Mouse (Mus musculus) kidney, postnatal 0 days (tissue): ENCODE results near the gene Rcbtb2. TPM values are rescaled to one million over a fixed set of nuclear protein-coding genes. Genes with fewer than 3 reads are reported as not detected.

Experiments used
- ATAC-seq: fragments of 200-750 bp; cut with Nextera tagmentation; replicated peaks from 2 replicates; pipeline ENCODE4 v1.8.0; 2017; ENCODE audit warnings: low read depth, moderate number of reproducible peaks, moderate TSS enrichment, moderate library complexity; ENCODE audit not compliant: low FRiP score
- DNase-seq: peaks from one replicate; pipeline ENCODE4 v3.0.0-alpha.2; 2016; ENCODE audit warnings: low spot score
- H3K27ac ChIP-seq: fragments of 300-500 bp; sonication (generic); 2 replicates; pipeline ENCODE4 v1.5.1; 2014; ENCODE audit warnings: mild to moderate bottlenecking
- H3K27me3 ChIP-seq: fragments of 300-500 bp; sonication (generic); 2 replicates; pipeline ENCODE4 v1.6.1; 2014; ENCODE audit warnings: low read length, mixed read lengths; ENCODE audit not compliant: insufficient read depth
- H3K36me3 ChIP-seq: fragments of 300-500 bp; sonication (generic); 2 replicates; pipeline ENCODE4 v1.6.1; 2014; ENCODE audit warnings: low read length, mixed read lengths; ENCODE audit not compliant: insufficient read depth
- H3K4me1 ChIP-seq: fragments of 300-500 bp; sonication (generic); replicated peaks from 2 replicates; pipeline ENCODE4 v1.6.1; 2014; ENCODE audit warnings: antibody characterized with exemption, low read length, mixed read lengths; ENCODE audit not compliant: insufficient read depth
- H3K4me2 ChIP-seq: fragments of 300-500 bp; sonication (generic); 2 replicates; pipeline ENCODE4 v1.6.1; 2014; ENCODE audit warnings: mild to moderate bottlenecking, low read length, moderate library complexity, mixed read lengths
- H3K4me3 ChIP-seq: fragments of 300-500 bp; sonication (generic); replicated peaks from 2 replicates; pipeline ENCODE4 v1.5.1; 2014; ENCODE audit warnings: low read depth, low read length
- H3K9ac ChIP-seq: fragments of 300-500 bp; sonication (generic); 2 replicates; pipeline ENCODE4 v1.6.1; 2014; ENCODE audit warnings: low read depth, low read length
- H3K9me3 ChIP-seq: fragments of 300-500 bp; sonication (generic); replicated peaks from 2 replicates; pipeline ENCODE4 v1.6.1; 2016; ENCODE audit warnings: low read length, inconsistent platforms, mixed read lengths
- CTCF ChIP-seq: IDR thresholded peaks from 2 replicates; pipeline ENCODE4 v1.5.1; 2016; ENCODE audit warnings: antibody characterized with exemption, low read depth, mild to moderate bottlenecking, moderate library complexity
- WGBS: fragments of 180-500 bp; shearing (Covaris S2); extraction: QIAGEN DNeasy Blood & Tissue Kit; methylation state at CpG from one replicate; pipeline ENCODE4 v1.1.7; 2014; 5-methylcytosine and 5-hydroxymethylcytosine counted together
- polyA plus RNA-seq: library from polyadenylated mRNA; unstranded; fragments of >200 nt; fragmentation: Nextera tagmentation; extraction: Ambion mirVana; gene quantifications from 2 replicates; pipeline ENCODE4 v1.2.1, GENCODE M21; 2015

Rcbtb2 gene
- polyA plus RNA-seq, 1 experiment from 2014 or later, result 87.4 TPM

- Histone ChIP-seq H3K4me1 (no peaks in the 10 kb centered on the region; the same call in 1 of the 2 replicates), H3K27ac (no peak overlapping the region), H3K36me3 (no peaks in the 10 kb centered on the region), H3K4me3 (no peak overlapping the region), H3K4me2 (no peak overlapping the region), H3K9ac (no peak overlapping the region), H3K9me3 (no peaks in the 10 kb centered on the region), H3K27me3 (no peaks in the 10 kb centered on the region)
- ATAC-seq, result no peak
- no peak for TF ChIP-seq CTCF
- WGBS, result 76% methylated on average over 14 of the region's 14 CpGs
- DNase-seq, result no peak
Measured at GRCm38 (mm10) chr14:73118482-73119347, 4.1 kb upstream of the Rcbtb2 start.

GRCm38 (mm10) chr14:73119459-73119858 lies 3.4 kb upstream of the Rcbtb2 start:
- Histone ChIP-seq H3K4me1 (no peaks in the 10 kb centered on the region; the same call in 1 of the 2 replicates), H3K27ac (no peak overlapping the region), H3K4me3 (no peak overlapping the region), H3K4me2 (no peak overlapping the region), H3K27me3 (no peaks in the 10 kb centered on the region), H3K36me3 (no peaks in the 10 kb centered on the region), H3K9ac (no peak overlapping the region), H3K9me3 (no peaks in the 10 kb centered on the region)
- ATAC-seq (no peak), DNase-seq (no peak)
- no peak for TF ChIP-seq CTCF
- 51% methylated on average over 6 of the region's 6 CpGs for WGBS

- H3K9me3 ChIP-seq, result no peaks in the 10 kb centered on the region
- H3K4me2 ChIP-seq, result no peak overlapping the region
- no peak for DNase-seq
- WGBS, result 46% methylated on average over 2 of the region's 2 CpGs
- ATAC-seq, result no peak
- no peaks in the 10 kb centered on the region for H3K27me3 ChIP-seq
- TF ChIP-seq CTCF, result no peak
- H3K4me1 ChIP-seq, result no peaks in the 10 kb centered on the region; the same call in 1 of the 2 replicates
- no peak overlapping the region for H3K9ac ChIP-seq
- no peaks in the 10 kb centered on the region for H3K36me3 ChIP-seq
- H3K4me3 ChIP-seq, result no peak overlapping the region
- H3K27ac ChIP-seq, result no peak overlapping the region
Measured at GRCm38 (mm10) chr14:73119966-73120365, 2.9 kb upstream of the Rcbtb2 start.

DNA sequence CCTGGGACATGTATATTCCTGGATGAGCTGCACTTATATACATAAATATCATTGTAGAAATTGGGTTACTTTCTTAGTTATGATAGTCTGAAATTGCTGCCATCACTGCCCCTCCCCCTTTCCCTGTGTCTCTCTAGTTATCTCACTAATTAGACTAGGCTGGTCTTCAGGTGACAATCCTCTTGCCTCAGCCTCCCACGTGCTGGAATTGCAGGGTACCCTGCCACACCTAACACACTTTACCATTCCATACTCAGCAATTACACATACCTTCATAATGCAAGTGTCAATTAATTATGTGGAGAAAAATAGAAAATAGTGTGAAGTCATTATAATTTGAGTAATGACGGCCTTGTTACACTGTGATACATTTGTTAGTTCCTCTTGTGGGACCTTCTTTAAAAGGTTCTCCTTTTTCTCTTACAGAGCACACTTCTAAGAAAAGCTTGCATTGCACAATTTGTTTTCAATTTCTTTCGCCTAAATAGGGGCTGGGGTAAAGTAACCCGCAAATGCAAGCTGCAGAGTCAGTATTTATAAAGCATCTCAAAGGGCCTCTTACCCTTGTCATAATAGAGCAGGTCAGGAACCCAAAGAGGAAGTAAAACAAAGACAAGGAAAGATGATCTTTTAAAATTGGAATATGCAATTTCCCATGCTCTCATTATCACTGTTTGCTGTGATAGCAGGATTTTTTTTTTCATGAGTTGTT lies 470 bp upstream of the Rcbtb2 start:
- Histone ChIP-seq H3K9ac (no peak overlapping the region), H3K27ac (no peak overlapping the region), H3K4me3 (no peak overlapping the region), H3K4me2 (no peak overlapping the region), H3K27me3 (no peaks in the 10 kb centered on the region), H3K9me3 (no peaks in the 10 kb centered on the region), H3K4me1 (no peaks in the 10 kb centered on the region), H3K36me3 (no peaks in the 10 kb centered on the region)
- ATAC-seq (no peak), DNase-seq (no peak)
- WGBS, result 55% methylated on average over 4 of the region's 4 CpGs
- TF ChIP-seq CTCF, result no peak

DNA sequence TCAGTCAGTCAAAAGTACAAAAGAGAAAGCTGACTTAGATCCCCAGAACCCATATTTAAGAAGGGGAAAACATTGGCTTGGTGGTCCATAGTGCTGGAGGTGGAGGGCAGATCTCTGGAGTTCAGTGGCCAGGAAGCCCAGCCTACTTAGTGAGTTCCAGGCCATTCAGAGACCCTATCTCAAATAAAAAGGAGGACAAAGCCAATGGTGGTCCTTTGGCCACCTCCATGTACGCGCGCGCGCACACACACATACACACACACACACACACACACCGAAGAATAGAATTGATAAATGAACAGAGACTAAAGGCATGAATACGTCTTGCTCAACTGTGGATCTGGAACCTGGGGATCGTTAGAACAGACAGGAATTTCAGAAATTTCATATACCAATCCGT lies 544 bp downstream of the Rcbtb2 start:
- 90% methylated on average over 9 of the region's 9 CpGs for WGBS
- no peak for ATAC-seq

DNA sequence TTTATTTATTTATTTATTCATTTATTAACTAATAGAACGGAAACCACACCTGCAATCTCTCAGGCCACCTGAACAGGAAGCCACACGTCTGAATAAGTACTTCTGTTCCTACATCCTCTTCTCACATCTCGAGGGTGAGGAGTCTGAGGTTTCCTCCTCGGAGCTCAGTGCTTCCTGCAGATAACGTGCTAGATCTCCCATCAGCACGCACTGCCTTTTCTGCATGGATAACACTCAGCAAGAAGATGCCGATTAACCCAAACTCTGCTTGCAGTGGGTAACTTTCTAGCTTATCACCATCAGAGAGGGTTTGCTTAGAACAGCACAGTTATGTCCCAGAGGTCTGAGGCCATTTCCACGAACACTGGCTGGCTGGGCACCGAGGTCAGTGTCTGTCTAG lies 949 bp downstream of the Rcbtb2 start:
- Histone ChIP-seq H3K9me3 (no peaks in the 10 kb centered on the region), H3K9ac (no peak overlapping the region), H3K27ac (no peak overlapping the region), H3K4me3 (no peak overlapping the region), H3K4me1 (no peaks in the 10 kb centered on the region), H3K36me3 (no peaks in the 10 kb centered on the region), H3K4me2 (no peak overlapping the region), H3K27me3 (no peaks in the 10 kb centered on the region)
- no peak for TF ChIP-seq CTCF
- DNase-seq (no peak), ATAC-seq (no peak)
- 59% methylated on average over 9 of the region's 9 CpGs for WGBS

More for the DNA sequence above, 544 bp downstream of the Rcbtb2 start:
- no peak overlapping the region for H3K9ac ChIP-seq
- H3K27ac ChIP-seq, result no peak overlapping the region
- no peaks in the 10 kb centered on the region for H3K4me1 ChIP-seq
- H3K36me3 ChIP-seq, result no peaks in the 10 kb centered on the region
- H3K4me3 ChIP-seq, result no peak overlapping the region
- H3K27me3 ChIP-seq, result no peaks in the 10 kb centered on the region
- DNase-seq, result no peak
- TF ChIP-seq CTCF, result no peak
- no peaks in the 10 kb centered on the region for H3K9me3 ChIP-seq
- H3K4me2 ChIP-seq, result no peak overlapping the region
